Mouse (Mus musculus): ENCODE results near the gene Mgat5.

Mgat5 gene

DNA sequence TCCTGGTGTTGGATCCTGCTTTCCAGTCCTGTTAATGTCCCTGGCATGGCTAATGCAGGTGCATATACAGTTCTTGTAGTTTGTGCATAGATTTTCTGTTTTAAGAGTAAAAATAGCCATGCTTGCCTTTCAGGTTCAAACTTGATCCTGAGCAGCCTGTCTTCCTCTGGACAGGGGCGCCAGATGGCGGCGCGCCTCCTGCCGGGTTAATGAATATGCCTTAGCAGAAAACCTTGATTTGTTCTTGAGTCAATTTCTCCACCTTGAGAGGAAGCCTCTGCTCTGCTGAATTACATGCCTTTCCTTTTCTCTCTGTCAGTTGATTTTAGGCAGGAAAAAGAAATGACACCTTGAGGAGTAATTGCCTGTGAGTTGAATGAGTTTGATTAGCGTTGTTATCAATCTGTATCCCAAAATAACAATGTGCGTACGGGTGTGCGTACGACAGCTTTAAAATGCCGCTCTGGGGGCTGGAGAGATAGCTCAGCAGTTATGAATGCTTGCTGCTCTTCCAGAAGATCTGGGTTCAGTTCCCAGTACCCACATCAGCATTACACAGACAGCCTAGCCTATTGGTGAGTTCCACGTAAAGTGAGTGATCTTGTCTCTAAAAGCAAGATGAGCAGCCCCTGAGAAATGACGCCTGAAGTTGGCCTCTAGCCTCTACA lies 57.5 kb downstream of the Mgat5 start:
- peak; percentile 24 to 34 for DNase-seq

DNA sequence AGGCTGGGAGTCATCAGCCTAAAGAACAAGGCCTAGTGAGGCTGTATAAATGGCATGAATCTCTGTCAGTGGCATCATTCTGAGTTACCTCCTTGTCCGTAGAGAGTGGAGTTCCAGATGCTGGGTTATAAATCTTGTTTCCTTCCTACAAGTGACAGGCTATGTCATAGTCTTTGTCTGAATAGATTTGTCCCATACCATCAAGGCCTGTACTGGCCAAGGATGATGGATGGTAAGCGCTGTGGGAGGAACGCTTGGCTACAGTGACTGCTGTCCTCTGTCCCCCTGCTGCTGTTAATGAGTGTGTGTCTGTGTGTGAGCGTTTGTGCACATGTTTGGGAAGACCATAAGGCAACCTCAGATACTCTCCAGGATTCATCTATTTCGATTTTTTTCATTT lies 63.2 kb downstream of the Mgat5 start:
- DNase-seq: no peak

DNA sequence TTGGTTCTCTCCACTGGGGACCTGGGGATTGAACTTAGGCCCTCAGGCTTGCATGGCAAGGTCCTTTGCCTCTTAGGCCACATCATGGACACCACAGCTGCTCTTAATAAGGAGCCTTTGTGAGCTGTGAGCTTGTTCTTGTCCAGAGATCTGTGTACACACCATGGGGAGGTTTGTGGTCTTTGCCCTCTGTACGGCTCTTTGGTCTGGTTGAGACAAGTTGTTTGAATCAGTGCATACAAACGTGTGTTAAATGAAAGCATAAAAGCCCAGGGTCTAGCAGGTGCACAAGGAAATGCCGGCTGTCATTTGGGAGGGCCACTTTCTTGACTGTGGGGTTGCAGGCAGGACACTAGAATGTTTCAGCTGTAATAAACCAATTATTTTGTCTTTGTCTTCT lies 64.5 kb downstream of the Mgat5 start:
- DNase-seq: no peak

DNA sequence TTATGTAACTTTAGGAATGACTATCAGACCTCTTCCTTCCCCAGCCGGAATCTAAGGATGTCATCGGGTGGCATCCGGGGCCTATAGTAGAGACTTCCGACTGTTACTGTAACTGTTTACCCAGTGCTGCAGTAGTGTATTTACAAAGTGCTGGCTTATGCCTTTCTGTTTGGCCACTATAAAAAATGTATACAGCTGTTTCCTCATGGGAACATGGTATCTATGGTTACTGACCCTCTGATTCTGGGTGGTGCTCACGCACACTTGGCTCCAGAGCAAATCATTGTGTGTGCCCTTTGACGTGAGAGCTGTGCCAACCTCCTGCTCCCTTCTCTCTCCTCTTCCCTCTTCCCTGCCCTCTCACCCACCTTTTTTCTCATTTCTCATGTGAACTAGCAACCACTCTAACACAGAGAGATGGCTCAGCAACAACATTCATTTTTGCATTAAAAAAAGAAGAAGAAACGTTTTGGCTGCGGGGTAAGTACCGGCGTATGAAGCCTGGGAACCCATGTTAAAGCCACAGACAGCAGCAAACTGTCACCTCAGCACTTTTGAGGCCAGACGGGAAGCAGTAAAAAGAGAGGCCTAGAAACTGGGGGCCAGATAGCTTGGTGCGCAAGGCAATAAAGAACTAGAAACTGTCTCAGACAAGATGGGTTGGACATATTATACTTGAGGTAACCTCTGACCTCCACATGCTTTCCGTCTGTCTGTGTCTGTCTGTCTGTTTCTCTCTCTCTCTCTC lies 65.6 kb downstream of the Mgat5 start:
- no peak for DNase-seq

DNA sequence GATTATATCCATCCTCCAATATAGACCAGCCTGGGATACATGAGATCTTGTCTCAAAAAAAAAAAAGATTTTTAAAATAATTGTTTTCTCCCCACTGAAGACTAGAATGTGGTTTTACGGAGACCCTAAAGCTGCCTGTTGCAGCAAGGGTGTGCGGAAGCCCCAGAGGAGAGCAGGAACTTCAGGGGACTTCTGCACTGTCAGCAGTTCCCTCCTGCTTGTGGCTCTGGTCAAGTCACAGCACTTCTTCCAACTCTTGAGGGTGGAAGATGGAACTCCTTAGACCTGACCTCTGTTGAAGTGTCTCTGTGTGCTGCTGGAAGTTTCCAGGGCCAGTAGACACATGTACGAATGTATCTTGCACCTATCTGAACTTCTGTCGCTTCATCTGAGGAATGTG lies 66.3 kb downstream of the Mgat5 start:
- no peak for DNase-seq

DNA sequence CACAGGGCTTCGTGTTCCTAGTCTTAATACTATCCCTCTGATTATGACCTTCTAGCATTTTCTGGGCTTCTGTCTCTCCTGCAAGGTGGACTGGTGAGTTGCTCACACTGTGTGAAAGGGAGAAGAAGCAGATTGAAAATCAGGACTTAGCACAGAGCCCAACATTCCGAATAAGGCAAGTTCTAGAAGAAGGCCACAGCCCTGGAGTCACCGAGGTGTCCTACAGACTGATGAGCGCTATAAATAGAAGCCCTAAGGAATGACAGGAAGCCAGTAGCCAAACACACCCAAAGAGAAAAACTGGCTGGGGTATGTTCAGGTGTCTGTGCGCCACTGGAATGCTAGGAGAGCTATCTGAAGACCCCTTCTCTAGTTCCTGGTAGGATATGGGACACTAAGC lies 68.5 kb downstream of the Mgat5 start:
- no peak for DNase-seq

DNA sequence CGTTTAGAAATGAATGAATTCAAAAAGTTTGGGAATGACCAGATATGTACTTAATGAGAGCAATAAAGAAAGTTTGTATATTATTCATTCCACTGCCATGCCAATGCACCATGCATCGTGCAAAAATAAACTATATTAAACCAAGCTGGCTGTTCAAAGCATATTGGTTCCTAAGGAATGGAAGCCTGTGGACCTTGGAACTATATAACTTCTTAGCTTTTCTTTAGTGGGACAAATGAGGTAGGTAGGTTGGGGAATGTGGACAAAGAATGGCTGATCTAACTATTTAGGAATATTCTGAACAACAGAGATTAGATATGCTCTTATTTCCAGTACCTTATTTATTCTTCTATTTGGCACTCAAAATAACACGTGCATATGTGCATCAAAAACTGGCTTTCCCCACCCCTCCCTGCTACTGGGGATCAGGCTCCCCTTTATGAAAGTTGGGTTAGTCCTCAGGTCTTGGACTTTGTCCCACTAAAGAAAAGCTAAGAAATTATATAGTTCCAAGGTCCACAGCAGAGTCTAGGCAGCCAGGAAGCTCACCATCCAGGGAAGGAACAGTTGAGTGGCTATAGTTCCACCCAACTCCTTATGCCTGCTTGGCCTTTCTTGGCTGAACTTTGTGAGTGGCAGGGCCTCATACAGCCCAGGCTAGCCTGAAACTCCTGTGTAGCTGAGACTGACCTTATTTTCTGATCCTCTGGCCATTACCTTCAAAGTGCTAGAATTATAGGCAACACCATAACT lies 70.9 kb downstream of the Mgat5 start:
- DNase-seq: no peak

DNA sequence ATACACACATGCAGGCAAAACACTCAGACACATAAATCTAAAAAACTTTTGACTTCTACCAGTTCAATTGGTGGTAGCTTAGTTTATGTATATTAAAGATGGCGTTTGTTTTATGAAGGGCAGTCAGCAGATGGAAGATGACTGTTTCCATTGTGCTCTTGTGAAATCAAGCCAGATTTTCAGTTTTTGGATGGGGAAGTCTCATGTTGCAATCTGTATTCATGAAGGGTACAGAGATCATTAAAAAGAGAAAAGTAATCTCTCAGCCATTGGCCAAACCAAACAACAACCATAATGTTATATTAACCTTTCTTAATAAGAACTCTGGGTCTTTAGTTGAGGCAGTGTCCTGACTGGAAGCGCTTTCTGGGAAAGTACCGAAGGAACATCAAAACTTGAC lies 73.3 kb downstream of the Mgat5 start:
- DNase-seq: no peak

DNA sequence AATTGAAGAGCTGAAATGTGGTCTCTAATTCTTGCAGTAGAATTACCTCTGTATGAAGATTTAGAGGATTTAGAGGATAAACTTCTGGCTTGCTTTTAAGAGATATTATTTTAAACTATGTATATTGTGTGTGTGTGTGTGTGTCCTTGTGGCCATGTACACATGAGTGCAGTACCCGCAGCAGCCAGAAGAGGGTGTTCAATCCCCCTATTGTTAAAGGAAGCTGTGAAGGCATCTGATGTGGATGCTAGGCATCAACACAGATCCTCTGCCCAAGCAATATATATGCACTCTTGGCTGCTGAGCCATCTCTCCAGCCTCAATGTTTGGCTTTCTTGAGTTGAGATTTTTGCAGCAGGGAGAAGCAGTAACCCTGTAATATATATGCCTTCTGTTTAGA lies 75.4 kb downstream of the Mgat5 start:
- no peak for DNase-seq

DNA sequence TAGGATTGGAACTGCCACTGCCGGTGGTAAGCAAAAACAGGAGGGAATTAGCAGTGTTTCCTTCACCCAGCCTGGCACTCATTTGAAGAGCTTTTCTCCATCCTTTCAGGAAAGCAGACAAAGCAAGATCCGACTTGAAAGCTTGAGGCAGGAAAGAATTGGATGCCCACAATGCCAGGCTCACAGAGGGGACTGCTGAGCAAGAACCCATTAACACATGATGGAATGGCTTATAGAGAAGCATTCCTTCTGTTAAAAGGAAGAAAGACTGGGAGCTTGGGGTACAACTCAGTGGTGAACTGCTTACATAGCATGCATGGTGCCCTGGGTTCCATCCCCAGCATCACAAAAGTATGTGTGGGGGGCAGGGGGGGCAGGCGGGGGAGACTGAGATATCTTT lies 80.2 kb downstream of the Mgat5 start:
- DNase-seq: no peak

DNA sequence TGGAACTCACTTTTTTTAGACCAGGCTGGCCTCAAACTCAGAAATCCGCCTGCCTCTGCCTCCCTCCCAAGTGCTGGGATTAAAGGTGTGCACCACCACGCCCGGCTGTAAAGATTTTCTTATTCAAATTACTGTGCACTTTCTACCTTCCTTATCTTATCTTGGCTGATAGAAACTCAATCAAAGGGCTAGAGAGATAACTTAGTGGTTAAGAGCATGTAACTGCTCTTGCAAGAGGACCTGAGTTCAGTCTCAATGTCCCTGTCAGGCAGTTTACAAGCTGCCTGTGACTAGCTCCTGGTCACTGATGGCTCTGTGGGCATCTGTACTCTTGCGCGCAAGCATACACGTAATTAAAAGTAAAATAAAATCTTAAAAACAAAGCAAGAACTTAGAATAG lies 82.7 kb downstream of the Mgat5 start:
- DNase-seq: no peak

DNA sequence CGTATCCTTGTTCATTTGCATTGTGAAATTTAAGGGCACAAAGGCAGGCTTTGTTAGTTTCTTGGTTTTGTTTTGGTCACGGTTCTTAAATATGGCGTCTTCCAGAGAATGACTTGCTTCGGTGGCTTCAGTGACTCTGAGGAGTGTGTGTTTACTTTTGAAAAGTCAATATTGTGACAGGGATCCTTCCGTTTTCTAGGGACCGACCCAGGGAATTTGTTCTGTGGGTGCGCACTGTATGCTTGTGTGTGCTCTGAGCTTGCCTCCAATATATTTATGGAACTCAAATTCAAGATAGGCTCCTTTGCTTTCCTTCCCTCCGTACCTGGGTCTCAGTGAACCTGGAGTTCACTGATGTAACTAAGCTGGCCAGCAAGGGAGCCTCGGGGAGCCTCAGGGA lies 86.1 kb downstream of the Mgat5 start:
- no peak for DNase-seq

DNA sequence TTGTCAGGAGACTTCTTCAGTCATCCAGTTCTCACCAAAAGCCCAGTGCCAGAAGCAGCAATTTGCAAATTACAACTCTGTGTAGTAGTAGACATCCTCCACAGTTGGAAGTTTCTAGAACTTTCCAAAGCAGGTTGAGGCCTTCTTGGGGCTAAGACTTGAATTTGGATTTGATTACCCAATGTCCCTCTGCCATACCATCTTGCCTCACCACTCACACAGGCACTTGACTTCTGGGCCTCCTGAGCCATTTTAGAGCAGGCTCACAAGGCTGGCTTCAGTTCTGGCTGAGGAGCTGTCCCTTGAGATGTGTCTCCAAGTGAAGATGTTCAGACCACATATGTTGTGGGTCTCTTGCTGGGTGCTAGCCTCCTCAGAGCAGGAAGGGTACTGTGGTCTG lies 86.9 kb downstream of the Mgat5 start:
- DNase-seq: no peak

DNA sequence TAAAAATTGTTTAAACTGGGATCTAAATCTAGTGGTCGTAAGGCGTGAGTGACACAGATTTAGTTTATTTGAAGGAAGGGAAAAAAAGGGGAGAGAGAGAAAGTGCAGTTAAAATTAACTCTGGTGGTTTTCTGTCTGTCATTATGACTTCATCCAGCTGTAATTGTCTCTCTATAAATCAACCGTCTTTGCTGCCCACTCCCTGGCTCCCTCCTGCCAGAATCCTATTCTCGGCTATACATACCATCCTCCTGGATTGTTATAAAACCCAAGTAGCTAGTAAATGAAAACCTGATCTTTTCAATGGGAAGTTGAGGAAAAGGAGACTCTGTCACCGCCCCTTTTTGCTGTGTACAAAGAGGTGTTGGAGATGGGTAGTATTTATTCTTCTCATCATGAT lies 88.5 kb downstream of the Mgat5 start:
- no peak for DNase-seq

DNA sequence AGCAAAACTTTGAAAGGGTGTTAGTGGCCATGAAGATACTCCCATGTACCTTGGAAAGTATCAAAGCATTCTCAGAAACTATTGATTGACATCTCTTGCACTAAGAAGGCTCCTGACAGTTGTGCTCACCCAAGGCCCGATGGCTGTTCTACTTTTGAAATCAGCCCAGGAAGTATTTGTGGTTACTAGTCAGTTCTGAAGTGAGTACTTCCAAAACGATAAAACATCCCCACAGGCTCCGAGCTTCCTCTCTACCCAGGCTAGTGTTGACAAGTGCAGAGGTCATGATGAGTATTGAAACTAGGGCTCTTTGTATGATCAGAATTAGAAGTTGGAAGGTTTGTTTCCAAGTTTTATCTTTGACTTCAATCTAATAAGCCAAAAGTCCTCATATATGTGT lies 92.0 kb downstream of the Mgat5 start:
- no peak for DNase-seq

DNA sequence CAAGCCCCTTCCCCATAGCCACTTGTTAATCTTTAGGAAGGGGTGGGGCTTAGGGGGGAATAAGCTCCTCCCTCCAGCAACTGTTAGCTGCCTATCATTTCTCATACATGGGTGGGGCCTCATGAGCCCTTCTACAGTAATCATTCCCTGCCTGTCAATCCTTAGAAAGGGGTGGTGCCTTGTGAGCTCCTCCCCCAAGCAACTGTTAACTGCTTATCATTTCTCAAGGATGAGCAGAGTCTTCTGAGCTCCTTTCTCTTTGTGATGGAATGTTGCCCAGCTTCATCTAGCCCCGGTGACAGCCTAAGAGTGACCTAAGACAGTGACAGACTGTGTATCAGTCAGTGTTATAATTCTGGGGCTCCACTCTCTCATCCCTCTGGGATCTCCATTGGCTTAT lies 95.0 kb downstream of the Mgat5 start:
- no peak for DNase-seq

DNA sequence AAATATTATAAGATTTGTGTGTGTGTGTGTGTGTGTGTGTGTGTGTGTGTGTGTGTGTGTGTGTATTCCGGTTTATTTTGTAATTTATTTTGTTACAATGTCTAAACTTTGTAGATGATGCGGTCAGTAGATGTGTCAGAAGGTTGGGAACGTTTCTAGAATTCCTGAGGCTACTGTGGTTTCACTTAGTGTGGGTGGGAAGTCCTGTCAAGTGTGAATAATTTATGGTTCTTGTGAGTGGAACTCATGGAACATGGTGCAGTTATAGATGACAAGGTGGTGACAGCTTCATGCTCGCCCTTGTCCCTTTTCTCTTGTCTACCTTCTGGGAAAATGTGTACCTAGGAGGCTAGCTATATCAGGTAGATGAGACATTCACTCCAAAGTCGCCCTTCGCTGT lies 96.2 kb downstream of the Mgat5 start:
- DNase-seq: no peak

DNA sequence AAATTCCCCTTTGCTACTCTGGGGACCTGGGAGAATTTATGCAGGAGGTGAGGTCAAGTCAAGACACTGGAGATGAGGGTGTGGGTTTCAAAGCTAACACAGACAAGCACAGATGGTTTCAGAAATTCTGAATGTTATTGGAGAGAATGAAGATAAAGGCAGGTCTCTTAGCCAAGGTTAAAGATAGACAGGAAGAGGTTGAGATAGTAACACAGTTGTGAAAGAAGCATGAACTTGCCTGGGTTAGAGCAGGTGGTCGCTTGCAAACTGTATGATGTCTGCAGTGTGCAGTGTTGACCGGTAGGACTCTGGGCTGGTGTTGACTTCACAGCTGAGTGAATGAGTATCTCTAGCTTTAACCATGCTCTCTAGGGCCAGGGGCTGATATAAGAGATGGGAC lies 97.8 kb downstream of the Mgat5 start:
- no peak for DNase-seq

DNA sequence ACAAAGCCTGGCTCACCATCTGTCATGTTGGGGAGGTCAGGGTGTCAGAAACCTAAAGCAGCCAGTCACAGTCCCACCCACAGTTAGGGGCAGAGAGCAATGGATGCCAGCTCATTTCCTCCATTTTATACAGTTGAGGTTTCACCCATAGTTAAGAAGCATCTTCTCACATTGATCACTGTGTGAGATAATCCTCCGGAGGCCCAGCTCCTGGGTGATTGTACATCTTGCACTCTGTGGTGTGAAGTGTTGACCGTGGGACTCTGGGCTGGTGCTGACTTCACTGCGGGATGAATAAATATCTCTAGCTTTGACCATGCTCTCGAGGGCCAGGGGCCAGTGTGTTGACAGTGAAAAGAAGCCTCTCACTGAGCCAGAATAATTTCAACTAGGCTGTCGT lies 99.0 kb downstream of the Mgat5 start:
- DNase-seq: no peak

DNA sequence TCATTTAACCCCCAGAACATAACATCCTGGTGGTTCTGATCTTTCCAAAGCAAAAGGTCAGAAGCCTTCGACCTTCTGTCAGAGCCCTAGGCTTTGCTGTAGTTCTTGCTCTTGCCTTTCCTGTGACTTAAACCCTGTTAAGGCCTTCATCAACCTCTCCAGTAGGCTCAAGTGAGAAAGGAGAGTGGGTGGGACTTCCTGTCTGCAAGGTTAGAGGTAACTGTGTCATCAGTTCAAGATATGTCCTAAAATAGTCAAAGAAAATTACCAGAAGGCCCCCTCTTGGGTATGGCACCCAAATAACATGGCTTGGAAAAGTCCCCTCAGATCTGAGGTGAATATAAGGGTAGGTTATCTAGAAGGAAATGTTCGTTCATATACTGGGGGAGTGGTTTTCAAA lies 99.5 kb downstream of the Mgat5 start:
- DNase-seq: no peak

DNA sequence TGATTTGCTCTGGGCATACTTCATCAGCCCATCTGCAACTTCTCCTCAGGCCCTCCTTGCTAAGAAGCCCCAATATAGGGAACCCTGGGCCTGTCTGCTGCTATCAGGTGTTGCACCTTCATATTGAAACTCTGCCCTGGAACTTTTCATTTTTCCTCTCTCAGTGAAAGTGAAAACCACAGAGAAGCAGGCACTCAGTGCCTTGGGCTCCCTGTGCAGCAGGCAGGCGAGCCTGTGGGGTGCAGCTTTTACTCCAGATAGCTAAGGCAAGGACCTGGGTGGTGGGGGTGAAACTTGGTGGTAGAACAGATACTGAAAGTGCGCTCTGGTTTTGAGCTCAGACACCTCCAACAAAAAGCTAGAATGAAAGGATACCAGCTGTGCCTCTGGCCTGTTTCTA lies 100.8 kb downstream of the Mgat5 start:
- DNase-seq: no peak

DNA sequence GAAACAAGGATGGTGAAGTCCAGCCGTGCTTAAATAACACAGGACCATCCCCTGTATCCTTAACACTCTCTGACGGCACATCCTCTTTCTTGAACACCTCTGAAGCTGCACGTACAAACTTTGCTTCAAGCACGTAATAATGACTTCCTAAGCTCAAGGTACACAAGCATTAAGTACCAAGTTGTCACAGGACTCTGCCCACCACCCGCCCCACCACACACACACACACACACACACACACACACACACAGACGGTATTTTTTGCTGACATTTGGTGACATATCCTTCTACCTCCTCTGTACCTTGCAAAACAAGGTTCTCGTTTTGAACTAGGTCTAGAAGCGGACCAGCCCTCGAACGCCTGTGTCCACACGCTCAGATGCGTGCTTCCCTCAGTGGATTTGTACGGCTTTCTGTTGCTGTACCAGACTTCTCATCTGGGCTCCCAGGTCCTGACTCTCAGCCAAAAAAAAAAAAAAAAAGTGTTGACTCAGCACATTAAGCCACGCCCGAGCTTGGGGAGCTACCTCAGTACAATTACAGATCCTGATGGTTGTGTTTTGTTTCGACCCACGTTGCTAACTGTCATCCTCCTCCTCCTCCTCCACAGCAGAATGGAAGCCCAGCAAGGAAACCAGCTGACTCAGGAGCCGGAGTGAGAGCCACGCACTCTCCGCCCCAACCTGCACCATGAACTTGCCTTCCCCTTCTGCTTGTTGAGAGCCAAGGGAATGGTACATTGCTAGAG lies 101.4 kb downstream of the Mgat5 start:
- no peak for DNase-seq

DNA sequence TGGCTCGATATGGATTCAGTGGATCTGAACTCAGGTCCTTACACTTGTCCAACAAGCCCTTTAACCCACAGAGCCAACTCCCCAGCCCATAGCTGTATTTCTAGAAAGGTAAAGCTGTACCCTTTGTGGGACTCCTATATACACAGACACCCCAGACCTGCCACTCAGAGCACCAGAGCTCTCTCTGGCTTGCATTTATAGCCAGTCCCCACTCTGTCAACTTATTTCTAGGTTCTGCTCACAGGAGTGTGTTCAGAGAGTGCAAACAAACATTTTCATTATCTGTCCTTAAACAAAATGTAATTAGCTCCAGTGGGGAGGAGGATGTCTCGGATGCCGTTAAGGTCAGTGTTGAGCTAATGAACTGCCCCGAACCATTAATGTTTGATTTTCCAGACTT lies 102.5 kb downstream of the Mgat5 start:
- no peak for DNase-seq
